Comparison of ENCODE assay signal across 9 mouse cellular contexts in genomic region chr13:119494938-119495337, GRCm38 (mm10). TPM values are rescaled to one million over a fixed set of nuclear protein-coding genes. Genes with fewer than 3 reads are reported as not detected.
DNase-seq lines count a peak whose midpoint lies in the region; ATAC-seq and TF ChIP-seq lines count a peak whose summit lies in the region.
"Not testable (repeated sequence)": the region's sequence is repeated elsewhere in the genome, so short reads cannot be mapped to it uniquely, and the experiment has no call there.
"Had no signal": no experiment of that assay in that cellular context is flagged by ENCODE, and none has a peak within 500 bp of the region (broad histone marks: within the 10 kb centered on the region; RNA-seq: fewer than 3 reads in every experiment).

No protein-coding gene starts in this region.

- DNase-seq in liver, embryonic 14.5 days (ENCODE audit: low read depth in 3 of 3, low spot score in 3 of 3) = not testable (repeated sequence)

- not testable (repeated sequence) for H3K9ac ChIP-seq in embryonic facial prominence, embryonic 15.5 days; heart, embryonic 15.5 days; hindbrain, embryonic 16.5 days (ENCODE audit: low read depth, low read length); kidney, embryonic 16.5 days (replicated peaks; ENCODE audit: low read length); liver, embryonic 14.5 days (replicated peaks); neural tube, embryonic 12.5 days

- H3K9me3 ChIP-seq in embryonic facial prominence, embryonic 15.5 days (replicated peaks) = peaks cover 19% of the 10 kb centered on the region
- H3K9me3 ChIP-seq in heart, embryonic 15.5 days (replicated peaks) = peaks cover 21% of the 10 kb centered on the region
- peaks cover 16% of the 10 kb centered on the region for H3K9me3 ChIP-seq in hindbrain, embryonic 16.5 days (ENCODE audit: control insufficient read depth, low read length)
- not testable (repeated sequence) for H3K9me3 ChIP-seq in kidney, embryonic 16.5 days (ENCODE audit: low read length); liver, embryonic 14.5 days (ENCODE audit: control insufficient read depth, low read length)
- H3K9me3 ChIP-seq in neural tube, embryonic 12.5 days = peaks cover 19% of the 10 kb centered on the region

- not testable (repeated sequence) for H3K27me3 ChIP-seq in embryonic facial prominence, embryonic 15.5 days; heart, embryonic 15.5 days; hindbrain, embryonic 16.5 days (replicated peaks; ENCODE audit: control insufficient read depth, insufficient read depth, low read length); kidney, embryonic 16.5 days (ENCODE audit: insufficient read depth, low read length); liver, embryonic 14.5 days (ENCODE audit: control insufficient read depth, insufficient read depth, low read length); neural tube, embryonic 12.5 days (replicated peaks)

- TF ChIP-seq EP300 in liver, embryonic 14.5 days (IDR thresholded peaks at IDR 0.05; ENCODE audit: low read depth) = not testable (repeated sequence)

- ATAC-seq in embryonic facial prominence, embryonic 15.5 days (ENCODE audit: insufficient number of reproducible peaks, low FRiP score, low TSS enrichment, low read depth) = 0 out of 2 replicates have a peak, but pooled peaks have one; percentile 8
- ATAC-seq in heart, embryonic 15.5 days (replicated peaks; ENCODE audit: insufficient number of reproducible peaks, insufficient read depth, low FRiP score, low read depth) = peak; percentile 13
- ATAC-seq in hindbrain, embryonic 16.5 days = peak; percentile 55
- ATAC-seq in kidney, embryonic 16.5 days (ENCODE audit: low FRiP score, low TSS enrichment) = peak; percentile 33
- ATAC-seq in liver, embryonic 14.5 days (ENCODE audit: insufficient read depth) = peak; percentile 33; the same call in 1 of the 2 replicates
- ATAC-seq in megakaryocyte-erythroid progenitor cell, adult 5-6 weeks (replicated peaks; ENCODE audit: low FRiP score, low TSS enrichment, poor library complexity, severe bottlenecking) = peak; percentile 28; the same call in 1 of the 2 replicates
- 0 out of 2 replicates have a peak, but pooled peaks have one; percentile 8 for ATAC-seq in neural tube, embryonic 12.5 days (ENCODE audit: low FRiP score, low read depth)

- TF ChIP-seq CTCF in liver, embryonic 14.5 days (IDR thresholded peaks at IDR 0.05; ENCODE audit: low read depth) = not testable (repeated sequence)

- H3K4me3 ChIP-seq in embryonic facial prominence, embryonic 15.5 days (replicated peaks); heart, embryonic 15.5 days; hindbrain, embryonic 16.5 days (ENCODE audit: low read length); kidney, embryonic 16.5 days (ENCODE audit: low read length); liver, embryonic 14.5 days (ENCODE audit: insufficient read depth in 1 of 2, low read depth in 2 of 2, low read length in 2 of 2); neural tube, embryonic 12.5 days: not testable (repeated sequence)

- H3K36me3 ChIP-seq in embryonic facial prominence, embryonic 15.5 days; heart, embryonic 15.5 days; hindbrain, embryonic 16.5 days (ENCODE audit: control insufficient read depth, insufficient read depth, low read length); kidney, embryonic 16.5 days (ENCODE audit: insufficient read depth, low read length); liver, embryonic 14.5 days (replicated peaks; ENCODE audit: control insufficient read depth, insufficient read depth, low read depth); neural tube, embryonic 12.5 days: not testable (repeated sequence)

- WGBS in embryonic facial prominence, embryonic 15.5 days = 96% methylated on average over 13 of the region's 22 CpGs
- 92% methylated on average over 13 of the region's 22 CpGs for WGBS in heart, embryonic 15.5 days
- WGBS in hindbrain, embryonic 16.5 days = 98% methylated on average over 11 of the region's 22 CpGs
- 95% methylated on average over 9 of the region's 22 CpGs for WGBS in kidney, embryonic 16.5 days
- 84% methylated on average over 9 of the region's 22 CpGs for WGBS in liver, embryonic 14.5 days (ENCODE audit: insufficient replicate concordance)
- 94% methylated on average over 13 of the region's 22 CpGs for WGBS in neural tube, embryonic 12.5 days

- H3K4me1 ChIP-seq in embryonic facial prominence, embryonic 15.5 days; heart, embryonic 15.5 days (replicated peaks); hindbrain, embryonic 16.5 days (ENCODE audit: control insufficient read depth, insufficient read depth, low read depth, low read length); kidney, embryonic 16.5 days (ENCODE audit: insufficient read depth, low read length); liver, embryonic 14.5 days (replicated peaks; ENCODE audit: control insufficient read depth in 2 of 2, insufficient read depth in 2 of 2, low read length in 1 of 2); neural tube, embryonic 12.5 days: not testable (repeated sequence)

- H3K4me2 ChIP-seq in embryonic facial prominence, embryonic 15.5 days (replicated peaks); heart, embryonic 15.5 days; hindbrain, embryonic 16.5 days (ENCODE audit: low read length); kidney, embryonic 16.5 days (replicated peaks; ENCODE audit: low read depth, low read length); liver, embryonic 14.5 days (ENCODE audit: low read depth); neural tube, embryonic 12.5 days (replicated peaks): not testable (repeated sequence)

- not testable (repeated sequence) for H3K27ac ChIP-seq in embryonic facial prominence, embryonic 15.5 days (replicated peaks); heart, embryonic 15.5 days; hindbrain, embryonic 16.5 days (ENCODE audit: low read depth, low read length); kidney, embryonic 16.5 days (ENCODE audit: low read length); liver, embryonic 14.5 days; neural tube, embryonic 12.5 days

RNA-seq across cellular contexts. Expression of gene 3110070M22Rik, which starts 6.8 kb away (rescaled TPM):
- 1.4 and 1.8 TPM in 2 replicates for polyA plus RNA-seq in embryonic facial prominence, embryonic 15.5 days (2015; fragmentation: Nextera tagmentation; extraction: Ambion mirVana)
- 0.68 and 1.1 TPM in 2 replicates for polyA plus RNA-seq in heart, embryonic 15.5 days (2015; fragmentation: Nextera tagmentation; extraction: Ambion mirVana)
- 1.4 and 1.6 TPM in 2 replicates for polyA plus RNA-seq in hindbrain, embryonic 16.5 days (2015; fragmentation: Nextera tagmentation; extraction: Ambion mirVana)
- polyA plus RNA-seq in kidney, embryonic 16.5 days (2015; fragmentation: Nextera tagmentation; extraction: Ambion mirVana) = 0.79 and 1.5 TPM in 2 replicates
- polyA plus RNA-seq in liver, embryonic 14.5 days (2012; rRNA removed) = 0.11 and 0.31 TPM in 2 replicates
- polyA plus RNA-seq in liver, embryonic 14.5 days (2014; fragmentation: Nextera tagmentation; extraction: Ambion mirVana) = 0.13 and 0.56 TPM in 2 replicates
- 0.35 TPM in 1 of 2 replicates, not detected in the other for total RNA-seq in megakaryocyte-erythroid progenitor cell, adult 5-6 weeks (2014; fragmentation: Nextera tagmentation)
- total RNA-seq in megakaryocyte-erythroid progenitor cell, adult 5-6 weeks (2017) = 0.84 TPM in 1 of 2 replicates, not detected in the other
- 1.1 and 2.1 TPM in 2 replicates for polyA plus RNA-seq in neural tube, embryonic 12.5 days (2016; fragmentation: Nextera tagmentation; extraction: Ambion mirVana)
- polyA plus RNA-seq: inflammation-experienced regulatory T-cells, adult 6 months had no signal

RNA-seq across cellular contexts. Expression of gene Tmem267, which starts 7.1 kb away (rescaled TPM):
- polyA plus RNA-seq in embryonic facial prominence, embryonic 15.5 days (2015; fragmentation: Nextera tagmentation; extraction: Ambion mirVana) = 1.5 and 2.3 TPM in 2 replicates
- polyA plus RNA-seq in heart, embryonic 15.5 days (2015; fragmentation: Nextera tagmentation; extraction: Ambion mirVana) = 1.0 and 1.1 TPM in 2 replicates
- 3.1 and 4.0 TPM in 2 replicates for polyA plus RNA-seq in hindbrain, embryonic 16.5 days (2015; fragmentation: Nextera tagmentation; extraction: Ambion mirVana)
- polyA plus RNA-seq in kidney, embryonic 16.5 days (2015; fragmentation: Nextera tagmentation; extraction: Ambion mirVana) = 1.5 and 1.6 TPM in 2 replicates
- 0.84 and 0.88 TPM in 2 replicates for polyA plus RNA-seq in liver, embryonic 14.5 days (2012; rRNA removed)
- 0.37 and 0.38 TPM in 2 replicates for polyA plus RNA-seq in liver, embryonic 14.5 days (2014; fragmentation: Nextera tagmentation; extraction: Ambion mirVana)
- 9.6 and 11.5 TPM in 2 replicates for total RNA-seq in megakaryocyte-erythroid progenitor cell, adult 5-6 weeks (2014; fragmentation: Nextera tagmentation)
- total RNA-seq in megakaryocyte-erythroid progenitor cell, adult 5-6 weeks (2017) = 6.7 and 7.0 TPM in 2 replicates
- polyA plus RNA-seq in neural tube, embryonic 12.5 days (2016; fragmentation: Nextera tagmentation; extraction: Ambion mirVana) = 1.9 and 2.7 TPM in 2 replicates
- polyA plus RNA-seq: G1E had no signal

RNA-seq across cellular contexts. Expression of gene 4833420G17Rik, which starts 32.4 kb away (rescaled TPM):
- 64.1 and 70.5 TPM in 2 replicates for polyA plus RNA-seq in embryonic facial prominence, embryonic 15.5 days (2015; fragmentation: Nextera tagmentation; extraction: Ambion mirVana)
- polyA plus RNA-seq in heart, embryonic 15.5 days (2015; fragmentation: Nextera tagmentation; extraction: Ambion mirVana) = 35.3 and 39.7 TPM in 2 replicates
- polyA plus RNA-seq in hindbrain, embryonic 16.5 days (2015; fragmentation: Nextera tagmentation; extraction: Ambion mirVana) = 65.9 and 75.3 TPM in 2 replicates
- 59.7 and 64.6 TPM in 2 replicates for polyA plus RNA-seq in kidney, embryonic 16.5 days (2015; fragmentation: Nextera tagmentation; extraction: Ambion mirVana)
- polyA plus RNA-seq in liver, embryonic 14.5 days (2012; rRNA removed) = 16.1 and 19.5 TPM in 2 replicates
- polyA plus RNA-seq in liver, embryonic 14.5 days (2014; fragmentation: Nextera tagmentation; extraction: Ambion mirVana) = 14.9 and 19.2 TPM in 2 replicates
- total RNA-seq in megakaryocyte-erythroid progenitor cell, adult 5-6 weeks (2014; fragmentation: Nextera tagmentation) = 72.9 and 76.0 TPM in 2 replicates
- 49.3 and 54.9 TPM in 2 replicates for total RNA-seq in megakaryocyte-erythroid progenitor cell, adult 5-6 weeks (2017)
- polyA plus RNA-seq in neural tube, embryonic 12.5 days (2016; fragmentation: Nextera tagmentation; extraction: Ambion mirVana) = 102 and 108 TPM in 2 replicates
